Mouse (Mus musculus): ENCODE results near the gene Itga5. TPM values are rescaled to one million over a fixed set of nuclear protein-coding genes. Genes with fewer than 3 reads are reported as not detected.
A peak's percentile ranks its signal among the peaks of the same experiment; 100 is the strongest.

The Itga5 gene
- total RNA-seq, 1 experiment from 2014 or later, result 34.9 TPM

GRCm38 (mm10) chr15:103365471-103366375, 840 bp downstream of the Itga5 start:
- peak; percentile 69 for DNase-seq

GRCm38 (mm10) chr15:103364761-103365160, 1.8 kb downstream of the Itga5 start:
- no peak for DNase-seq

DNA sequence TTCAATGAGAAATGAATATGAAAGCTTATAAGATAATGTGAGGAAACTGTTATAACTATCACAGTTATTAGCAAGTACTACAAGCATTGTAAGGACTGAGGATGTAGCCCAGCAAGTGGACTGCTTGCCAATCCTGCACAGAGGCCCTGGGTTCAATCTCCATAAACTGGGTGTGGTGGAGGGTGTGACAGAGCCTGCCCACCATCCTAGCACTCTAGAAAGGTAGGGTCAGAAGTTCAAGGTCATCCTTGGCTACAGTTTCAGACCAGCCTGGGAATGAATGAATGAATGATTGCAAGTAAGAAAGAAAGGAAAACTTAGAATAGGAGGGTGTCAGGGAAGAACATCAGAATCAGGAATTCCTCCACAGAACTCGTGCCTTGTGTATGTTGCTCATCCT, 2.8 kb downstream of the Itga5 start:
- no peak for DNase-seq

- no peak for DNase-seq
These were observed 3.6 kb downstream of the Itga5 start for GRCm38 (mm10) chr15:103362950-103363349.

DNA sequence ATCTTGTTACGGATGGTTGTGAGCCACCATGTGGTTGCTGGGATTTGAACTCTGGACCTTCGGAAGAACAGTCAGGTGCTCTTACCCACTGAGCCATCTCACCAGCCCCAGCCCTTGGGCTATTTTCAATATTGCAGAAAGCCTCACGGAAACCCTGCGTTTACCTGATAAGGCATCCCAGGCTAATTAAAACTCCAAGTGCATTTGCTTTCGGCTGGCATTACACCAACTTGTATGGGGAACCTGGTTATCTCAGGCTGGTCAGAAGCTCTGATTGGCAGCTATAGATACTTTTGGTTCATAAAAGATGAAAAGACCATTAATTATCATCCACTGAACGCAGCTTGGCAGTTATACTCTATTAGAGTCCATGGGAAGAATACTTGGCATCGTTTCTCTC, 4.2 kb downstream of the Itga5 start:
- no peak for DNase-seq

GRCm38 (mm10) chr15:103361269-103361668, 5.3 kb downstream of the Itga5 start:
- no peak for DNase-seq

GRCm38 (mm10) chr15:103359869-103360602, 6.5 kb downstream of the Itga5 start:
- peak; percentile 76 for DNase-seq

GRCm38 (mm10) chr15:103359122-103359510, 7.4 kb downstream of the Itga5 start:
- no peak for DNase-seq

GRCm38 (mm10) chr15:103358278-103359121, 8.1 kb downstream of the Itga5 start:
- peak; percentile 78 for DNase-seq

DNA sequence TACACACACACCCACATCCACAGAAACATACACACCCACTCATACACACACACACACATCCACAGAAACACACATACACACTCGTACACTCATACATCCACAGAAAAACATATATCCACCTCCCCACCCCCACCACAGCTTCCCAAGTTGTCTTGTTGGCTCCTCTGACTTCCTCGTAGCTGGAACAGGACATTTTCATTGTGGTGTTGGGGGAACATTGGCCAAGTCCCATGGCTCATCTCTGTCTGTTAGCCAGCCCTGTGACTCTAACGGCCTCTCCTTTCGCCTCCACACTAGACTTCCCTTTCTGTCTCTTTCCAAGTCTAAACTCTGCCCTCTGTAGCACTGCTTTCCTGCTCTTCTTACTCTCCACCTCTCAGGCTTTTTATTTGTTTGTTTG, 8.7 kb downstream of the Itga5 start:
- no peak for DNase-seq

- DNase-seq, result no peak
These were observed 10.4 kb downstream of the Itga5 start for GRCm38 (mm10) chr15:103356130-103356529.

GRCm38 (mm10) chr15:103355420-103355819, 11.1 kb downstream of the Itga5 start:
- no peak for DNase-seq

DNA sequence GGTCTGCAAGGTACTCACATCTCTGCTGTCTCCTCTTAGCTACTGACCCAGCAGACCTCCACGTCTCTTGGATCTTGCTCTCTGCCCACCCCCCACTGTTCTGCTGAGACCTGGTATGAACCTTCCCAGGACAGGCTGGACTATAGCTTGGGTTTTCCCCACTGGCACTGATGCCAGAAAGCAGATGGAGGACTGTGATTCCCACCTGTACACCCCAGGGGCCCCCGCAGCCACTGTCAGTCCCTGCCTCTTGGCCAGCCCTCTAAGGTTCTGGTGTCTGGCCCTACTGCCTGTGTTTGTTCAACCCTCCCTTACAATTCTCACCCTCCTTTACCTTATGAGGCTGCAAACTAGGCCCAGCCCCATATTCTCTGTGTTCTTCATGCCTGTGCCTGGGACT, 11.9 kb downstream of the Itga5 start:
- no peak for DNase-seq

- DNase-seq, result no peak
These were observed 12.9 kb downstream of the Itga5 start for GRCm38 (mm10) chr15:103353511-103354256.

DNA sequence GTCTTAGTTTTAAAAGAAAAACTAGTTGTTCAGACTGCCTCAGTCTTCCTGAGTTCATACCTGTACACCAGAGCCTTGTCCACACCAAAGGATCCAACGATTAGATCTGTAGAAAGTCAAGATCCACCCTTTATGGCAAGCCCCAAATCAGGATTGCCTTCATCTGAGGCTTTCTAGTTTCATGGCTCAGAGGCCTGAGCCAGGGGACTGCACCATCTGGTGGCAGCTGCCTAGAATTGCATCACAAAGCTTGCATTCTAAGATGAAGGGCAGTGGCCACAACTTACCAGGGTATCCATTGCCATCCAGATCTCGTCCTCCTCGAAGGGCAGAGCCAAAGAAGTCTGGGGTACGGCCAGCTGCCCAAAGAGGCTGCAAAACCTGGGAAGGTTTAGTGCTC, 13.7 kb downstream of the Itga5 start:
- DNase-seq, result peak; percentile 73

DNA sequence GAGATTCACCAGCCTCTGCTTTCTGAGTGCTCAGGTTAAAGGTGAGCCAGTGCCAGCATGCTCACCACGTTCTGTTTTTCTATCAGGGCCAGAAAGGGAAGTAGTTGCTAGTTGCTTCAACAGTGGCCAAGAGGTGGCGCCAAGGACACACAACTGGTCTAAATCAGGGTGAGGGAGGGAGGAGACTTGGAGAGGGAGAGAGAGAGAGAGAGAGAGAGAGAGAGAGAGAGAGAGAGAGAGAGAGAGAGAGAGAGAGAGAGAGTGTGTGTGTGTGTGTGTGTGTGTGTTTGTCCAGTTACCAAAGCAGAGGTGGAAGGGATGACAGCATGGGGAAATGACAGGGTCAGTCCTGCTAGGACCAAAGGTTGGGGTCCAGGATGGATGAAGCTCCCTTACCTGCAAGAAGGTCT, 19.3 kb downstream of the Itga5 start:
- DNase-seq, result peak; percentile 83

DNA sequence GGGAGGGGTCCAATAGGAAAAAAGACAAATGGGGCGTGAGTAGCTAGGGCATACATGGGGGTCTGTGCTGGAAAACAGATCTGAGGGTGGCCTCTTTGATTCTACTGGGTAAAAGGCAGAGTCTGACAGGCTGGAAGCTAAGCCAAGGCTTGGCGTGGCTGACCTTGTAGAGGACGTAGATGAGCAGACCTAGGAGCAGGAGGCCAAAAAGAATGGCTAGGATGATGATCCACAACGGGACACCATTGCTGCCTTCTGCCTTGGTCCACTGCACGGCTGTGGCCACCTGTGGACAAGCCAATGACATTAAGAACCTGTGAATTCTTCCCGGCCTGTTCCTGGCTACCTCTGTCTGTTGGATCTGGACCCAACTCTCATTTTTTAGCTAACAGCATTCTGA, 20.8 kb downstream of the Itga5 start:
- no peak for DNase-seq

GRCm38 (mm10) chr15:103343556-103343955, 23.0 kb downstream of the Itga5 start:
- DNase-seq, result no peak

DNA sequence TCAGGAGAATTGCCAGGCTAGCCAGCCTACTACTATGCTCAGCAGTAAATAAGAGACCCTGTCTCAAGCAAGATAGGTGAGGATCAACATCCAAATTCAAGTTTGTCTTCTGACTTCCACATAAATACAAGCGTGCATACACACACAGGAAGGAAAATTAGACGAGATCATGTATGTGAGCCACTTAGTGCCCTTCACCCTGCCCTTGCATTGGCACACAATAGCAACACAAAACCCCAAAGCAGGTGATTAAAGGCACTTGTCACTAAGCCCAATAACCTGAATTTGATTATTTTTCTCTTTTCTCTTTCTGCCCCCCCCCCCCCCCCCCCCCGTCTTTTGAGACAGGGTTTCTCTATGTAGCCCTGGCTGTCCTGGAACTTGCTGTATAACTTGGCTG, 23.6 kb downstream of the Itga5 start:
- no peak for DNase-seq

DNA sequence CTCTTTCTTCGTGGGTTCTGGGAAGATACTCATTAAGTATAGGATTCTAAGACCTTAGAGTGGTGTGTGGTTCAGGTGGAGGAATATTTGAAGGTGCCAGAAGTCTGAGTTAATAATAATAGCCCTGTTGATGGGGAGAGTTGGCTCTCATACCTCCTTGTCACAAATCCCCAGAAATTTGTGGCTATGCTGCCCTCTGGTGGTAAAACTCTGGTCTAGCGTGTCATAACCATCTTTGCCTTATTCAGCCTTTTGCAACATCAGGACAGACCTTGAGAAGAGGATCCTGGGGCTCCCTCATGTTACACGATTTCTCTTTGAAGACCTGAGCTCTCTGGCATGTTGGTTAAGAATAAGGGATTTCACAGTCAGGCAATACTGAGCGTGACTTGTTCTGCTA, 24.1 kb downstream of the Itga5 start:
- peak; percentile 89 for DNase-seq

- no peak for DNase-seq
These were observed 25.0 kb downstream of the Itga5 start for GRCm38 (mm10) chr15:103341547-103341946.

- no peak for DNase-seq
These were observed 25.8 kb downstream of the Itga5 start for GRCm38 (mm10) chr15:103340786-103341185.
